Mouse (Mus musculus) bone marrow, adult 2 months (tissue): ENCODE results near the gene Strc.

ENCODE experiments used
- CTCF ChIP-seq: fragments of 200-500 bp; IDR thresholded peaks from 2 replicates; pipeline ENCODE4 v1.5.1; 2011; ENCODE audit warnings: low read length, control low read depth; ENCODE audit not compliant: control insufficient read depth, insufficient read depth
- POLR2A ChIP-seq: fragments of 200-500 bp; IDR thresholded peaks from 2 replicates; pipeline ENCODE4 v1.6.1; 2011; ENCODE audit warnings: low read depth, mild to moderate bottlenecking, control low read depth, low read length, borderline replicate concordance; ENCODE audit not compliant: control insufficient read depth

DNA sequence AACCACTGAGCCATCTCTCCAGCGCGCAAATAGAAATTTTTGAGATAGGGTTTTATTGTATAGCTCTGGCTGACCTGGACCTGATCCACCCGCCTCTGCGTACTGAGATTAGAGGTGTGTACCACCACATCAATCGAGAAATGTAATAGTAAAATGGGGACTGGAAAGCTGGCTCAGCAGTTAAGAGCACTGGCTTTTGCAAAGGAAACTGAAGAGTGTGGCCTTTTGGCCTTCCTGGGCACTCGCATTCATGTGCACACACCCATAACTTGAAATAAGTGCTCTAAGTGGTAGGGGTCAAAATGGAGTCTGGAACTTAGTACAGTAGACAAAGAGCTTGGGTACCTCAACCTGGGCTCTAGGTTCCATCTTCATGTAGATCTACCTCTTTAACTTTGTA is 29.4 kb upstream of the Strc start:
- TF ChIP-seq CTCF (no peak), POLR2A (no peak)
